Mouse (Mus musculus) liver, embryonic 13.5 days (tissue): ENCODE measurements around the gene Gm9046. TPM values are rescaled to one million over a fixed set of nuclear protein-coding genes. Genes with fewer than 3 reads are reported as not detected.

Source experiments
- polyA plus RNA-seq: library from polyadenylated mRNA; unstranded; fragments of >200 nt; fragmentation: Nextera tagmentation; extraction: Ambion mirVana; gene quantifications from 2 replicates; pipeline ENCODE4 v1.2.1, GENCODE M21; 2015

Gm9046 gene
- polyA plus RNA-seq, 1 experiment from 2014 or later, result not detected

Other genes starting within 250 kb of the Gm9046 start
- gene Mdm1, start 201.4 kb downstream of the Gm9046 start, polyA plus RNA-seq, result 10.7 and 13.9 TPM in 2 replicates
- gene Il22, start 138.3 kb downstream of the Gm9046 start, polyA plus RNA-seq, result not detected in 2 replicates
- not detected in 2 replicates for gene Gm32717, start 102.5 kb downstream of the Gm9046 start, polyA plus RNA-seq
- not detected in 2 replicates for gene Gm32802, start 84.6 kb downstream of the Gm9046 start, polyA plus RNA-seq
- gene Iltifb, start 48.2 kb downstream of the Gm9046 start, polyA plus RNA-seq, result not detected in 2 replicates
- 0.08 TPM in 1 of 2 replicates, not detected in the other for gene Gm9040, start 16.3 kb downstream of the Gm9046 start, polyA plus RNA-seq
- gene Gm9044, start 10.8 kb downstream of the Gm9046 start, polyA plus RNA-seq, result 0.08 TPM in 1 of 2 replicates, not detected in the other
- 0.07 TPM in 1 of 2 replicates, not detected in the other for gene Gm9045, start 5.4 kb downstream of the Gm9046 start, polyA plus RNA-seq
- gene Gm9048, start 5.4 kb upstream of the Gm9046 start, polyA plus RNA-seq, result not detected in 2 replicates
- gene Gm9049, start 10.8 kb upstream of the Gm9046 start, polyA plus RNA-seq, result 0.07 TPM in 1 of 2 replicates, not detected in the other
- not detected in 2 replicates for gene Ifng, start 97.8 kb upstream of the Gm9046 start, polyA plus RNA-seq